Mouse (Mus musculus) neural tube, embryonic 11.5 days (tissue): ENCODE data around the gene Pik3ca. TPM values are rescaled to one million over a fixed set of nuclear protein-coding genes. Genes with fewer than 3 reads are reported as not detected.

ENCODE experiments used
- ATAC-seq: fragments of 200-750 bp; cut with Nextera tagmentation; 2 replicates; pipeline ENCODE4 v1.8.0; 2017; ENCODE audit warnings: moderate number of reproducible peaks, mild to moderate bottlenecking, moderate TSS enrichment, moderate library complexity; ENCODE audit not compliant: insufficient read depth, low FRiP score, low TSS enrichment
- DNase-seq: peaks from one replicate; pipeline ENCODE4 v3.0.0-alpha.2; 2015; ENCODE audit warnings: low spot score
- H3K27ac ChIP-seq: fragments of 300-500 bp; sonication (generic); 2 replicates; pipeline ENCODE4 v1.5.1; 2014; ENCODE audit warnings: low read depth, mild to moderate bottlenecking, low read length
- H3K27me3 ChIP-seq: fragments of 300-500 bp; sonication (generic); 2 replicates; pipeline ENCODE4 v1.6.1; 2014; ENCODE audit warnings: mild to moderate bottlenecking, low read length, mixed read lengths; ENCODE audit not compliant: control insufficient read depth, insufficient read depth
- H3K36me3 ChIP-seq: fragments of 300-500 bp; sonication (generic); 2 replicates; pipeline ENCODE4 v1.6.1; 2014; ENCODE audit warnings: mild to moderate bottlenecking, low read length, moderate library complexity, mixed read lengths; ENCODE audit not compliant: control insufficient read depth, insufficient read depth
- H3K4me1 ChIP-seq: fragments of 300-500 bp; sonication (generic); 2 replicates; pipeline ENCODE4 v1.6.1; 2014; ENCODE audit warnings: low read length, mixed read lengths; ENCODE audit not compliant: control insufficient read depth, insufficient read depth
- H3K4me2 ChIP-seq: fragments of 300-500 bp; sonication (generic); 2 replicates; pipeline ENCODE4 v1.6.1; 2014; ENCODE audit warnings: low read depth, mild to moderate bottlenecking, moderate library complexity
- H3K4me3 ChIP-seq: fragments of 300-500 bp; sonication (generic); 2 replicates; pipeline ENCODE4 v1.5.1; 2014; ENCODE audit warnings: low read depth, low read length
- H3K9ac ChIP-seq: fragments of 300-500 bp; sonication (generic); 2 replicates; pipeline ENCODE4 v1.6.1; 2014; ENCODE audit warnings: mild to moderate bottlenecking, low read length
- H3K9me3 ChIP-seq: fragments of 300-500 bp; sonication (generic); 2 replicates; pipeline ENCODE4 v1.6.1; 2016; ENCODE audit warnings: low read length; ENCODE audit not compliant: control insufficient read depth
- WGBS: fragments of 180-500 bp; shearing (Covaris S2); extraction: QIAGEN DNeasy Blood & Tissue Kit; methylation state at CpG from one replicate; pipeline ENCODE4 v1.1.7; 2014; 5-methylcytosine and 5-hydroxymethylcytosine counted together
- polyA plus RNA-seq: library from polyadenylated mRNA; unstranded; fragments of >200 nt; fragmentation: Nextera tagmentation; extraction: Ambion mirVana; gene quantifications from 2 replicates; pipeline ENCODE4 v1.2.1, GENCODE M21; 2014

Gene Pik3ca
- polyA plus RNA-seq, 1 experiment from 2014 or later: 17.2 TPM

DNA sequence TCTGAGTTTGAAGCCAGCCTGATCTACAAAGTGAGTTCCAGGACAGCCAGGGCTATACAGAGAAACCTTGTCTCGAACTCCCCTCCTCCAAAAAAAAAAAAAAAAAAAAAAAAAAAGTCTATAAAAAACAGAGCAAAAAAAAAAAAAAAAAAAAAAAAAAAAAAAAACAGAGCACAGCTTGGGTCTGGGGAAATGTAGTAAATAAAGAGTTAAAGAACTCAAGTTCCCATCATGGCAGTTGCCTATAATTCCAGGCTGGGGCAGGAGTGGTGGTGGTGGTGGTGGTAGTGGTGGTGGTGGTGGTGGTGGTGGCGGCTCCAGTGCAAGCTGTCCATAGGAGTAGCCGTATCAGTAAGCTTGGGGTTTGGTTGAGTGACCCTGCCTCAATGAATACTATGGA is 85.6 kb downstream of the Pik3ca start:
- Histone ChIP-seq H3K27me3 (no peaks in the 10 kb centered on the region), H3K9ac (no peak overlapping the region), H3K4me3 (no peak overlapping the region), H3K9me3 (no peaks in the 10 kb centered on the region), H3K27ac (no peak overlapping the region), H3K4me2 (no peak overlapping the region), H3K4me1 (no peaks in the 10 kb centered on the region), H3K36me3 (no peaks in the 10 kb centered on the region)
- no peak for ATAC-seq
- no peak for DNase-seq
- WGBS: 82% methylated on average over 3 of the region's 3 CpGs

- no peaks in the 10 kb centered on the region for H3K27me3 ChIP-seq
- H3K4me2 ChIP-seq: no peak overlapping the region
- no peak for DNase-seq
- no peaks in the 10 kb centered on the region for H3K4me1 ChIP-seq
- no peak overlapping the region for H3K27ac ChIP-seq
- WGBS: 88% methylated on average over 4 of the region's 4 CpGs
- ATAC-seq: no peak
- H3K9me3 ChIP-seq: no peaks in the 10 kb centered on the region
- H3K36me3 ChIP-seq: no peaks in the 10 kb centered on the region
- no peak overlapping the region for H3K4me3 ChIP-seq
- H3K9ac ChIP-seq: no peak overlapping the region
Observed at GRCm38 (mm10) chr3:32486543-32486942, 89.1 kb downstream of the Pik3ca start.

- Histone ChIP-seq H3K9ac (no peak overlapping the region), H3K36me3 (no peaks in the 10 kb centered on the region), H3K27me3 (no peaks in the 10 kb centered on the region), H3K9me3 (no peaks in the 10 kb centered on the region), H3K27ac (no peak overlapping the region), H3K4me2 (no peak overlapping the region), H3K4me3 (no peak overlapping the region), H3K4me1 (no peaks in the 10 kb centered on the region)
- DNase-seq (no peak), ATAC-seq (no peak)
- WGBS: 82% methylated on average over 6 of the region's 6 CpGs
Observed at GRCm38 (mm10) chr3:32488172-32488571, 90.7 kb downstream of the Pik3ca start.

GRCm38 (mm10) chr3:32490076-32490927 is 92.8 kb downstream of the Pik3ca start:
- H3K9me3 ChIP-seq: no peaks in the 10 kb centered on the region
- WGBS: 69% methylated on average over 15 of the region's 15 CpGs

GRCm38 (mm10) chr3:32490928-32491315 is 93.5 kb downstream of the Pik3ca start:
- no peak overlapping the region for H3K4me3 ChIP-seq
- H3K9me3 ChIP-seq: no peaks in the 10 kb centered on the region
- no peak overlapping the region for H3K4me2 ChIP-seq
- H3K9ac ChIP-seq: no peak overlapping the region
- no peaks in the 10 kb centered on the region for H3K4me1 ChIP-seq
- H3K27me3 ChIP-seq: no peaks in the 10 kb centered on the region
- H3K27ac ChIP-seq: no peak overlapping the region
- DNase-seq: no peak
- no peaks in the 10 kb centered on the region for H3K36me3 ChIP-seq
- ATAC-seq: no peak

More at GRCm38 (mm10) chr3:32490076-32490927, 92.8 kb downstream of the Pik3ca start:
- Histone ChIP-seq H3K36me3 (no peaks in the 10 kb centered on the region), H3K9ac (no peak overlapping the region), H3K27me3 (no peaks in the 10 kb centered on the region), H3K27ac (no peak overlapping the region), H3K4me1 (no peaks in the 10 kb centered on the region), H3K4me3 (no peak overlapping the region), H3K4me2 (no peak overlapping the region)
- DNase-seq (no peak), ATAC-seq (no peak)

DNA sequence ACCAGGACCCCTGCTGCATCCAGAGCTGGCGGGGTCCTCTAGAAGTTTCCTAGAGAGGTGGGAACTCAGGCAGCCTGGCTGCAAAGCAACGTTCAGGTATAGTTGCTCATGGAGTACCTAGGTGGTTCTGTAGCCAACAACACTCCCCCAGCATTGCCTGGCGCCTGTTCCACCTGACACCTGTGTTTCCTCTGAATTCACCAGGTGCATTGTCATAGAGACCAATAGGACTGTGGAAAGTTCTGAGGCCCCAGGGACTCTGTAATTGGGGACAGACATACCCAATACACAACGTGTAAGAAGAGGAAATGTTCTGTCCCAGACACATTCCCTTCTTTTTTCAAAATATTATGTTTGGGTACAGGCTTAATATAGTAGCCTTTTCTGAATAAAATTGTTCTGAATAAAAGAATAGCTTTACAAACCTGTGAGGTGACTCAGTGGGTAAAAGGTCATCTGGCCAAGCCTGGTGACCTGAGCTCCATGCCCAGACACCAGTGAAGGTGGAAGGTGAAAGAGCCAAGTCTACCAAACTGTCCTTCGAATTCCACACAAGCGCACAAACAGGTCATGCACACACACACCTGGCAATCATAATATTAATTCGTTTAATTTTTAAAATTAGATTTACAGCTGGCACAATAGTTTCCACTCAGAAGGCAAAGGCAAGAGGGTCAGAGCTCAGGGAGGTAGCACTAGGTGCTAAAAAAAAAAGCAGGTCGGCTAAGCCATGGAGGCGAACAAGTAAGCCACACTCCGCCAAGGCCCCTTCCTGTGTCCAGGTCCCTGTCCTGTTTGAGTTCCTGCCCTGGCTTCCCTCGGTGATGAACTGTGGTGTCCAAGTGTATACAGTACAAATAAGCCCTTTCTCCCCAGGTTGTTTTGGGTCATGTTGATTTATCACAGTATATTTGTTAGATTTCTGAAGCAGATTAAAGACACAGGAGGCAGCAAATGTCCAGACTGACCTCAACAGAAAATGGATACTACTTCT is 94.9 kb downstream of the Pik3ca start, which contains the start of gene Kcnmb3:
Gene Kcnmb3 (minus strand): TSS at position 135 of the 994 bp plus-strand sequence.
- no peak within 1 kb of the TSS for H3K4me2 ChIP-seq
- ATAC-seq (no peak), DNase-seq (no peak)
- 82% methylated on average over 11 of the region's 11 CpGs for WGBS
- H3K36me3 ChIP-seq: no peaks in the 10 kb centered on the region
- no peaks in the 10 kb centered on the region for H3K27me3 ChIP-seq
- H3K9ac ChIP-seq: no peak within 1 kb of the TSS
- H3K9me3 ChIP-seq: no peaks in the 10 kb centered on the region
- H3K4me3 ChIP-seq: no peak within 1 kb of the TSS
- no peaks in the 10 kb centered on the region for H3K4me1 ChIP-seq
- H3K27ac ChIP-seq: no peak within 1 kb of the TSS

DNA sequence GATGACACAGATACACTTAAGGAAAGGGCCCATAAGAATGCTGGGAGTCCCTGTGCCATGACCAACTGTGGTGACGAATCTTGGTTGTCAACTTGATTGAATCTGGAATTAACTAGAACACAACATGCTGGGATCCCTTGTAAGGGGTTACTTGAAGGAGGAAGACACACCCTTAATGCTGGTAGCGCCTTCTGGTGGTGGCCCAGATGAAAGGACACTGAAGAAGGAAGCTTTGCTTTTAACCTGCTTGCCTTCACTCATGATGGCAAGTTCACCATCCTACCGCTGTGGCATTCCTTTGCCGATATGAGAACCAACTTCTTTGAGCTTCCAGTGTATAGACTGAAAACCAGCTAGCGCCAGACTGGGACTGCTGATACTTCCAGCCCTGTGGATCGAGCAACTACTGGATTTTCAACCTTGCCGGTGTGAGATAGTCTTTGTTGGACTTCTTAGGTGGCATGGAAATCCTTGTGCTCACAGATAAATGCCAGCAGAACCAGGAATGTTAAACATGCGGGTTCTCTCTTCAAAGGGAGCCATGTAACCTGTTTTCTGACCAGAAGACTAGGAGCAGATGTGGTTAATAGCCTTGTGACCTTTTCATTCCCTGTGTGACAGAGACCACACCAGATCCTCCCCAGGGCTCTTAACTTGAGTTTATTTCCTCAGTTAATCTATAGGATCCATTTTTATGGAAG is 97.1 kb downstream of the Pik3ca start:
- Histone ChIP-seq H3K27me3 (no peaks in the 10 kb centered on the region), H3K4me2 (no peak overlapping the region), H3K9ac (no peak overlapping the region), H3K9me3 (no peaks in the 10 kb centered on the region), H3K36me3 (no peaks in the 10 kb centered on the region), H3K4me3 (no peak overlapping the region), H3K27ac (no peak overlapping the region), H3K4me1 (no peaks in the 10 kb centered on the region)
- no peak for ATAC-seq
- 90% methylated on average over 8 of the region's 8 CpGs for WGBS
- no peak for DNase-seq

DNA sequence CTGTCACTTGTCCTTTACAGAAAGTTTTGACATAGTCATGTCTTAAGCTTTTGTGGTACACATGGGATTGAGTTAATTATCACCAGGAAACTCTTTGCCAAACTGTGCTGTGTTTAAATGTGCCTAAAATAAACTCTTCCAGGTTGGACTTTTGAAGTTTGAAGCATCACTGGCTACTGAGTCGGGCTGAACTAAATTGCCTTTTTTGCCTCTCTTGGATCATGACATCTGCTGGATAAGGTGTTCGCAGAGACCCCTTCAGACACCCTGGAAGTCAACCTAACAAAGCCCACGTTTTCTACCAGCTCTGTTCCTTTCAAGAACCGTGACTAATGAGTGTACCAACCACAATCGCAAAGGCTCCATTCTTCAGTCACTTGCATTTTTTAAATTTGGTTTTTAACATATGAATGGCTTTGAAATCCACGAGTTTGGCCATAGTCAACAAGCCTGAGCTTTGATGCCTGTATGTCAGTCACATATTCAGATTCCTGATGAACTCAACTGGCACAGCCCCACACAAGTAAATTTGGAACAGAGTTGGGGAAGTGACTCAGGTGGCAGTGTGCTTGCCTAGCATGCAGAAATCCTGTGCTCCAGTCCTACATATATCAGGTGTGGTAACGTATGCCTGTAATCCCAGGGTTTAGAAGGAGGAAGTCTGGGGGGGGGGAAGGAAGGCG is 97.8 kb downstream of the Pik3ca start:
- H3K9ac ChIP-seq: no peak overlapping the region
- ATAC-seq (no peak), DNase-seq (no peak)
- 55% methylated on average over 8 of the region's 8 CpGs for WGBS
- H3K36me3 ChIP-seq: no peaks in the 10 kb centered on the region
- H3K9me3 ChIP-seq: no peaks in the 10 kb centered on the region
- H3K27me3 ChIP-seq: no peaks in the 10 kb centered on the region
- H3K4me2 ChIP-seq: no peak overlapping the region
- no peaks in the 10 kb centered on the region for H3K4me1 ChIP-seq
- H3K27ac ChIP-seq: no peak overlapping the region
- H3K4me3 ChIP-seq: no peak overlapping the region
